Mouse (Mus musculus): ENCODE measurements around the gene Mucl3. TPM values are rescaled to one million over a fixed set of nuclear protein-coding genes. Genes with fewer than 3 reads are reported as not detected.

Mucl3 gene
- total RNA-seq (2014; fragmentation: Nextera tagmentation) (not detected in 2 replicates), total RNA-seq (2017) (0.06 and 0.16 TPM in 2 replicates), polyA plus RNA-seq (2012) (not detected in 2 replicates)

GRCm38 (mm10) chr17:35643609-35644236, at the start of gene Mucl3:
Gene Mucl3 (minus strand): TSS chr17:35643695.
- Histone ChIP-seq H3K36me3 (replicated peaks) (no peaks in the 10 kb centered on the region), H3K27me3 (ENCODE audit: insufficient read depth, low read length) (peaks cover 22% of the 10 kb centered on the region), H3K9me3 (replicated peaks) (no peaks in the 10 kb centered on the region), H3K4me1 (ENCODE audit: insufficient read depth, low read depth, low read length) (no peaks in the 10 kb centered on the region), H3K4me3 (ENCODE audit: low read depth, low read length) (no peak within 1 kb of the TSS)
- DNase-seq (ENCODE audit: low spot score): no peak
- no peak for ATAC-seq (ENCODE audit: extremely low read depth, insufficient number of reproducible peaks, low FRiP score, poor library complexity, severe bottlenecking)
- TF ChIP-seq GATA2 (IDR thresholded peaks at IDR 0.05; ENCODE audit: borderline replicate concordance, low read depth, low read length): no peak
- no peak for TF ChIP-seq TAL1 (conservative IDR thresholded peaks at IDR 0.05; ENCODE audit: low read depth, low read length)
- TF ChIP-seq GATA1 (IDR thresholded peaks at IDR 0.05; ENCODE audit: borderline replicate concordance, low read length): no peak
- TF ChIP-seq CTCF (IDR thresholded peaks at IDR 0.05; ENCODE audit: low read depth, low read length): no peak
- TF ChIP-seq POLR2AphosphoS5 (IDR thresholded peaks at IDR 0.05; ENCODE audit: insufficient replicate concordance, low read depth, low read length): no peak

GRCm38 (mm10) chr17:35692368-35692767, 48.9 kb upstream of the Mucl3 start:
- H3K27me3 ChIP-seq (ENCODE audit: insufficient read depth, low read length): peaks cover 25% of the 10 kb centered on the region
- TF ChIP-seq TAL1 (conservative IDR thresholded peaks at IDR 0.05; ENCODE audit: low read depth, low read length) (no peak), CTCF (IDR thresholded peaks at IDR 0.05; ENCODE audit: low read depth, low read length) (no peak), POLR2AphosphoS5 (IDR thresholded peaks at IDR 0.05; ENCODE audit: insufficient replicate concordance, low read depth, low read length) (no peak), GATA2 (IDR thresholded peaks at IDR 0.05; ENCODE audit: borderline replicate concordance, low read depth, low read length) (no peak), GATA1 (IDR thresholded peaks at IDR 0.05; ENCODE audit: borderline replicate concordance, low read length) (no peak)
- DNase-seq (ENCODE audit: low spot score): no peak
- H3K36me3 ChIP-seq (replicated peaks): no peaks in the 10 kb centered on the region
- peaks cover 2% of the 10 kb centered on the region; the same call in 1 of the 2 replicates for H3K4me1 ChIP-seq (ENCODE audit: insufficient read depth, low read depth, low read length)
- H3K4me3 ChIP-seq (ENCODE audit: low read depth, low read length): no peak overlapping the region
- ATAC-seq (ENCODE audit: extremely low read depth, insufficient number of reproducible peaks, low FRiP score, poor library complexity, severe bottlenecking): no peak
- no peaks in the 10 kb centered on the region for H3K9me3 ChIP-seq (replicated peaks)

- Histone ChIP-seq H3K9me3 (replicated peaks) (no peaks in the 10 kb centered on the region), H3K27me3 (ENCODE audit: insufficient read depth, low read length) (peaks cover 26% of the 10 kb centered on the region), H3K4me1 (ENCODE audit: insufficient read depth, low read depth, low read length) (peaks cover 2% of the 10 kb centered on the region; the same call in 1 of the 2 replicates), H3K4me3 (ENCODE audit: low read depth, low read length) (no peak overlapping the region), H3K36me3 (replicated peaks) (no peaks in the 10 kb centered on the region)
- no peak for DNase-seq (ENCODE audit: low spot score)
- no peak for ATAC-seq (ENCODE audit: extremely low read depth, insufficient number of reproducible peaks, low FRiP score, poor library complexity, severe bottlenecking)
- no peak for TF ChIP-seq POLR2AphosphoS5 (IDR thresholded peaks at IDR 0.05; ENCODE audit: insufficient replicate concordance, low read depth, low read length)
- TF ChIP-seq TAL1 (conservative IDR thresholded peaks at IDR 0.05; ENCODE audit: low read depth, low read length): no peak
- TF ChIP-seq GATA1 (IDR thresholded peaks at IDR 0.05; ENCODE audit: borderline replicate concordance, low read length): no peak
- TF ChIP-seq CTCF (IDR thresholded peaks at IDR 0.05; ENCODE audit: low read depth, low read length): no peak
- no peak for TF ChIP-seq GATA2 (IDR thresholded peaks at IDR 0.05; ENCODE audit: borderline replicate concordance, low read depth, low read length)
Measured at GRCm38 (mm10) chr17:35691811-35692210, 48.3 kb upstream of the Mucl3 start.

GRCm38 (mm10) chr17:35689936-35690645, 46.6 kb upstream of the Mucl3 start:
- peaks cover 2% of the 10 kb centered on the region; the same call in 1 of the 2 replicates for H3K4me1 ChIP-seq (ENCODE audit: insufficient read depth, low read depth, low read length)
- no peaks in the 10 kb centered on the region for H3K9me3 ChIP-seq (replicated peaks)
- H3K36me3 ChIP-seq (replicated peaks): no peaks in the 10 kb centered on the region
- peaks cover 40% of the 10 kb centered on the region for H3K27me3 ChIP-seq (ENCODE audit: insufficient read depth, low read length)
- ATAC-seq (ENCODE audit: extremely low read depth, insufficient number of reproducible peaks, low FRiP score, poor library complexity, severe bottlenecking) (no peak), DNase-seq (ENCODE audit: low spot score) (no peak)
- TF ChIP-seq GATA1 (IDR thresholded peaks at IDR 0.05; ENCODE audit: borderline replicate concordance, low read length) (no peak), GATA2 (IDR thresholded peaks at IDR 0.05; ENCODE audit: borderline replicate concordance, low read depth, low read length) (no peak), TAL1 (conservative IDR thresholded peaks at IDR 0.05; ENCODE audit: low read depth, low read length) (no peak), POLR2AphosphoS5 (IDR thresholded peaks at IDR 0.05; ENCODE audit: insufficient replicate concordance, low read depth, low read length) (no peak), CTCF (IDR thresholded peaks at IDR 0.05; ENCODE audit: low read depth, low read length) (no peak)
- H3K4me3 ChIP-seq (ENCODE audit: low read depth, low read length): no peak overlapping the region

GRCm38 (mm10) chr17:35688347-35689175, 45.1 kb upstream of the Mucl3 start:
- Histone ChIP-seq H3K9me3 (replicated peaks) (no peaks in the 10 kb centered on the region), H3K36me3 (replicated peaks) (no peaks in the 10 kb centered on the region), H3K4me3 (ENCODE audit: low read depth, low read length) (peak overlapping the region; percentile 22; the same call in 1 of the 2 replicates), H3K27me3 (ENCODE audit: insufficient read depth, low read length) (peaks cover 44% of the 10 kb centered on the region), H3K4me1 (ENCODE audit: insufficient read depth, low read depth, low read length) (peaks cover 2% of the 10 kb centered on the region; the same call in 1 of the 2 replicates)
- ATAC-seq (ENCODE audit: extremely low read depth, insufficient number of reproducible peaks, low FRiP score, poor library complexity, severe bottlenecking) (no peak), DNase-seq (ENCODE audit: low spot score) (no peak)
- TF ChIP-seq GATA1 (IDR thresholded peaks at IDR 0.05; ENCODE audit: borderline replicate concordance, low read length): no peak
- TF ChIP-seq GATA2 (IDR thresholded peaks at IDR 0.05; ENCODE audit: borderline replicate concordance, low read depth, low read length): no peak
- TF ChIP-seq POLR2AphosphoS5 (IDR thresholded peaks at IDR 0.05; ENCODE audit: insufficient replicate concordance, low read depth, low read length): no peak
- no peak for TF ChIP-seq TAL1 (conservative IDR thresholded peaks at IDR 0.05; ENCODE audit: low read depth, low read length)
- TF ChIP-seq CTCF (IDR thresholded peaks at IDR 0.05; ENCODE audit: low read depth, low read length): no peak

Measured in G1E (cell line).